Mouse (Mus musculus): Measurements from ENCODE around the gene Cltc.
A peak's percentile ranks its signal among the peaks of the same experiment; 100 is the strongest.

DNA sequence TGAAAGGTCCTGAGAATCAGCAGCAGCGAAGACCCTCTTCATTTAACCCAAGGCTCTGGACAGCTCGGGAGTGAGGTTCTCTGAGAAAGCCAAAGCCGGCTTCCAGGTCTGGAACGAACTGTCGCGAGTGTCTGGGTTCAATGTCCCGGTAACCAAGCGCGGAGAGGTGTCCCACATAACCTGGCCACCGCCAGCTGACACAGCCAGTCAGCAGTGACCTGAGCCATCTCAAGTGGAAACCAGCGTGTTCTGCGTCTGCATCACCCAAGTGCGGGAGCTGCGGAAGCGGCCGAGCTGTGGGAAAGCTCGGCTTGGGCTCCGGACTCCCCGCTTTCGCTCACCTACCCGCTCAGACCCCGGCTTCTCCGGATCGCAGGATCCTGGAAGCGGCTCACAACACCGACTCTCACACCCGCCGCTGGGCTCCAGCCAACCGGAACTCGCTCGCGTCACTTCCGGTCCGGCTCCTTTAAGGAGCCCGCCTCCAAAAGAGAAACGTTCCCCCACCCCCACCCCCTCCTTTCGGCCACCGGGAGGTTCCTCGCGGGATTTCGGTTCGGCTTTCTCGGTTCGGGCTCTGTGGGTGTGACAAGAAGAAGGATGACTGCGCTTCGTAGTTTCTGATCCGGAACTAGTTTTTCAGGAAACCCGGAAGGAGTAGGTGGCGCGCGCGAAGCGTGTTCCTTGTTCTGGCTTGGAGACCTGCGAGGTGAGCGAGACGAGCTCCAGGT lies 73.8 kb downstream of the Cltc start, which contains the start of the genes Vmp1 and Ptrh2:
- TF ChIP-seq CTCF (IDR thresholded peaks at IDR 0.05; ENCODE audit: low read depth, low read length) (no peak), POLR2A (IDR thresholded peaks at IDR 0.05; ENCODE audit: borderline replicate concordance, low read depth, low read length) (peak; percentile 4; the same call in 1 of the 2 replicates)

Measured in bone marrow macrophage, adult 2 months (primary cell).